Mouse (Mus musculus) bone marrow macrophage, adult 2 months (primary cell): ENCODE results near the gene Sorcs2.

Experiments
- CTCF ChIP-seq: IDR thresholded peaks from 2 replicates; pipeline ENCODE4 v1.5.1; 2012; ENCODE audit warnings: low read depth, mild to moderate bottlenecking, low read length, moderate library complexity
- POLR2A ChIP-seq: IDR thresholded peaks from 2 replicates; pipeline ENCODE4 v1.6.1; 2012; ENCODE audit warnings: mild to moderate bottlenecking, low read depth, low read length, borderline replicate concordance

DNA sequence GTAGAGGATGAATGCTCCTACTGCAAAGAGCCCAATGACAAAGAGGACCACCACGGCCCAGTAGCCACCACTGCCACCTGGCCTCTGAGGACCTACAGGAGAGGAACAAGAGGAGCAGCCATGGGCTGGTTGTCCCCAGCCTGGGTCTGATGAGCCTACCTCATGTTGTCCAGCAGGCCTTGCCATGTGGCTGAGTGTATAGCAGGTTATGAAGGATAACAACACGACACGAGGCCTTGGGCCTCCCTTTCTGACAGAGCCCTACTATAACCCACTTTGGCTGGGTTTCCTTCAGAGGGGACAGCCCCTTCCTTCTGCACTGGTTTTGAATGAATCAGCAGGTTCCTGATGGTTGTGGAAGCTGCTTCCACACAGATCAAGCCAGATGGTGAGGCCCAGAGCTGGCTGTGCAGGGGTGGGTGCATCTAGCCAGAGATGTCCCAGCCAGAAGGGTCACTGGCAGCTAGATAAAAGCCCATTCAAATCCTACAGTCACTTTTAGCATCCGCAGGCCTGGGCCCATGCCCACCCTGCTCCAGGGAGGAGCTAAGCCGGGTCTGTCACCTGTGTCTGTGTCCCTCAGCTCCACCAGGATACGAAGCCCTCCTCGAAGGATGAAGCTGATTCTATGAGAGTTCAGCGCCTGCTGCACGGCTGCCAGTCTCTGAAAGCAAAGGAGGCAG, 373.8 kb downstream of the Sorcs2 start:
- TF ChIP-seq CTCF (no peak), POLR2A (no peak)
